Mouse (Mus musculus) liver, postnatal 0 days (tissue): ENCODE results near the gene Dusp10. TPM values are rescaled to one million over a fixed set of nuclear protein-coding genes. Genes with fewer than 3 reads are reported as not detected.
A peak's percentile ranks its signal among the peaks of the same experiment; 100 is the strongest.

Experiments
- ATAC-seq: fragments of 200-750 bp; cut with Nextera tagmentation; 2 replicates; pipeline ENCODE4 v1.8.0; 2017; ENCODE audit warnings: mild to moderate bottlenecking, moderate library complexity
- DNase-seq: peaks from one replicate; pipeline ENCODE4 v3.0.0-alpha.2; 2016
- H3K27ac ChIP-seq: fragments of 300-500 bp; sonication (generic); 2 replicates; pipeline ENCODE4 v1.5.1; 2014; ENCODE audit warnings: antibody characterized with exemption, moderate library complexity, mild to moderate bottlenecking, low read depth
- H3K27me3 ChIP-seq: fragments of 300-500 bp; sonication (generic); 2 replicates; pipeline ENCODE4 v1.6.1; 2014; ENCODE audit warnings: low read length, control low read depth, mixed read lengths; ENCODE audit not compliant: insufficient read depth
- H3K36me3 ChIP-seq: fragments of 300-500 bp; sonication (generic); replicated peaks from 2 replicates; pipeline ENCODE4 v1.6.1; 2014; ENCODE audit warnings: mild to moderate bottlenecking, control low read depth, low read length, moderate library complexity, mixed read lengths; ENCODE audit not compliant: insufficient read depth
- H3K4me1 ChIP-seq: fragments of 300-500 bp; sonication (generic); 2 replicates; pipeline ENCODE4 v1.6.1; 2014; ENCODE audit warnings: antibody characterized with exemption, mild to moderate bottlenecking, control low read depth; ENCODE audit not compliant: insufficient read depth
- H3K4me2 ChIP-seq: fragments of 300-500 bp; sonication (generic); 2 replicates; pipeline ENCODE4 v1.6.1; 2014; ENCODE audit warnings: low read depth, mild to moderate bottlenecking, low read length, moderate library complexity, mixed read lengths
- H3K4me3 ChIP-seq: fragments of 300-500 bp; sonication (generic); 2 replicates; pipeline ENCODE4 v1.5.1; 2014; ENCODE audit warnings: low read depth, low read length
- H3K9ac ChIP-seq: fragments of 300-500 bp; sonication (generic); replicated peaks from 2 replicates; pipeline ENCODE4 v1.6.1; 2014; ENCODE audit warnings: mild to moderate bottlenecking, moderate library complexity
- H3K9me3 ChIP-seq: fragments of 300-500 bp; sonication (generic); 2 replicates; pipeline ENCODE4 v1.6.1; 2016; ENCODE audit warnings: mild to moderate bottlenecking, control low read depth, low read length, mixed read lengths
- CTCF ChIP-seq: sonication (generic); IDR thresholded peaks from 2 replicates; pipeline ENCODE4 v1.5.1; 2016; ENCODE audit warnings: antibody characterized with exemption, low read depth
- EP300 ChIP-seq: IDR thresholded peaks from 2 replicates; pipeline ENCODE4 v1.6.1; 2016; ENCODE audit warnings: antibody characterized with exemption, low read depth, mild to moderate bottlenecking
- WGBS: fragments of 180-500 bp; shearing (Covaris S2); extraction: QIAGEN DNeasy Blood & Tissue Kit; methylation state at CpG from one replicate; pipeline ENCODE4 v1.1.7; 2014; ENCODE audit not compliant: insufficient replicate concordance; 5-methylcytosine and 5-hydroxymethylcytosine counted together
- polyA plus RNA-seq: library from polyadenylated mRNA; unstranded; fragments of >200 nt; fragmentation: Nextera tagmentation; extraction: Ambion mirVana; gene quantifications from 2 replicates; pipeline ENCODE4 v1.2.1, GENCODE M21; 2015

Gene Dusp10
- polyA plus RNA-seq, 1 experiment from 2014 or later: 2.6 TPM

- no peak overlapping the region for H3K4me3 ChIP-seq
- H3K9ac ChIP-seq: no peak overlapping the region
- H3K4me1 ChIP-seq: no peaks in the 10 kb centered on the region; the same call in 1 of the 2 replicates
- H3K9me3 ChIP-seq: no peaks in the 10 kb centered on the region
- H3K36me3 ChIP-seq: no peaks in the 10 kb centered on the region
- H3K27ac ChIP-seq: no peak overlapping the region
- DNase-seq: no peak
- 97% methylated on average over 2 of the region's 2 CpGs for WGBS
- no peak overlapping the region for H3K4me2 ChIP-seq
- TF ChIP-seq EP300 (no peak), CTCF (no peak)
- H3K27me3 ChIP-seq: no peaks in the 10 kb centered on the region
- ATAC-seq: no peak
These were observed 11.5 kb downstream of the Dusp10 start for GRCm38 (mm10) chr1:184024631-184025030.

GRCm38 (mm10) chr1:184025079-184025478 is 12.0 kb downstream of the Dusp10 start:
- WGBS: 80% methylated on average over 5 of the region's 5 CpGs
- Histone ChIP-seq H3K36me3 (no peaks in the 10 kb centered on the region), H3K4me1 (no peaks in the 10 kb centered on the region; the same call in 1 of the 2 replicates), H3K4me3 (no peak overlapping the region), H3K27me3 (no peaks in the 10 kb centered on the region), H3K4me2 (no peak overlapping the region), H3K9ac (no peak overlapping the region), H3K9me3 (no peaks in the 10 kb centered on the region), H3K27ac (no peak overlapping the region)
- no peak for ATAC-seq
- TF ChIP-seq CTCF: no peak
- TF ChIP-seq EP300: no peak
- no peak for DNase-seq

DNA sequence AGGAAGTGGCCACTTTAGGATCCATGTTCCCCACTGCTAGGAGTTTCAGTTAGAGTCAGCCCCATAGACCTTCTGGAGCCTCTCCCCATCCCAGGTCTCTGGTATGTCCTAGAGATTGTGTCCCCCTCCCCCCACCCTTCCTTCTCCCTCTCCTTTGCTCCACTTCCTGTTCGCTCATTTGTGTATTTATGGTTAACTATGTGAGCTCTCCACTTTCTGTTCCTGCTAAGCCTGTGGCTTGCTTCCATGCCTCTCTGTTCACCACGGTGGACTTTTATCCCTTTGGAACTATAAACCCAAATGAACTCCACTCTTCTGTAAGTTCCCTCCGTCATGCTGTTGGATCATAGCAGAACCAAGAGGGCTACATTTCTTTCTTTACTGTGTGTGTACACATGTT is 13.9 kb downstream of the Dusp10 start:
- 65% methylated on average over 3 of the region's 3 CpGs for WGBS
- H3K27ac ChIP-seq: no peak overlapping the region; the same call in 1 of the 2 replicates
- no peak overlapping the region for H3K9ac ChIP-seq
- no peaks in the 10 kb centered on the region for H3K27me3 ChIP-seq
- no peaks in the 10 kb centered on the region for H3K36me3 ChIP-seq
- ATAC-seq (no peak), DNase-seq (no peak)
- H3K4me1 ChIP-seq: no peaks in the 10 kb centered on the region; the same call in 1 of the 2 replicates
- no peak overlapping the region for H3K4me2 ChIP-seq
- H3K4me3 ChIP-seq: no peak overlapping the region
- H3K9me3 ChIP-seq: no peaks in the 10 kb centered on the region
- TF ChIP-seq CTCF (no peak), EP300 (no peak)

GRCm38 (mm10) chr1:184030070-184030802 is 17.1 kb downstream of the Dusp10 start:
- peaks cover 10% of the 10 kb centered on the region for H3K4me1 ChIP-seq

GRCm38 (mm10) chr1:184032682-184033389 is 19.7 kb downstream of the Dusp10 start:
- peak overlapping the region; percentile 99 for H3K4me2 ChIP-seq
- H3K4me3 ChIP-seq: peak overlapping the region; percentile 85
- TF ChIP-seq CTCF (no peak), EP300 (no peak)
- WGBS: 32% methylated on average over 19 of the region's 19 CpGs
- peaks cover 2% of the 10 kb centered on the region; the same call in 1 of the 2 replicates for H3K27me3 ChIP-seq
- peaks cover 14% of the 10 kb centered on the region for H3K4me1 ChIP-seq
- H3K36me3 ChIP-seq: no peaks in the 10 kb centered on the region; the same call in 1 of the 2 replicates
- DNase-seq (no peak), ATAC-seq (no peak)
- H3K9ac ChIP-seq: peak overlapping the region; percentile 96
- peak overlapping the region; percentile 98 for H3K27ac ChIP-seq
- H3K9me3 ChIP-seq: no peaks in the 10 kb centered on the region

More at GRCm38 (mm10) chr1:184030070-184030802, 17.1 kb downstream of the Dusp10 start:
- no peaks in the 10 kb centered on the region for H3K9me3 ChIP-seq
- TF ChIP-seq EP300 (no peak), CTCF (no peak)
- ATAC-seq (no peak), DNase-seq (no peak)
- no peak overlapping the region for H3K4me3 ChIP-seq
- H3K9ac ChIP-seq: no peak overlapping the region
- 78% methylated on average over 8 of the region's 8 CpGs for WGBS
- no peak overlapping the region for H3K4me2 ChIP-seq
- H3K36me3 ChIP-seq: no peaks in the 10 kb centered on the region
- no peak overlapping the region for H3K27ac ChIP-seq
- peaks cover 2% of the 10 kb centered on the region; the same call in 1 of the 2 replicates for H3K27me3 ChIP-seq

DNA sequence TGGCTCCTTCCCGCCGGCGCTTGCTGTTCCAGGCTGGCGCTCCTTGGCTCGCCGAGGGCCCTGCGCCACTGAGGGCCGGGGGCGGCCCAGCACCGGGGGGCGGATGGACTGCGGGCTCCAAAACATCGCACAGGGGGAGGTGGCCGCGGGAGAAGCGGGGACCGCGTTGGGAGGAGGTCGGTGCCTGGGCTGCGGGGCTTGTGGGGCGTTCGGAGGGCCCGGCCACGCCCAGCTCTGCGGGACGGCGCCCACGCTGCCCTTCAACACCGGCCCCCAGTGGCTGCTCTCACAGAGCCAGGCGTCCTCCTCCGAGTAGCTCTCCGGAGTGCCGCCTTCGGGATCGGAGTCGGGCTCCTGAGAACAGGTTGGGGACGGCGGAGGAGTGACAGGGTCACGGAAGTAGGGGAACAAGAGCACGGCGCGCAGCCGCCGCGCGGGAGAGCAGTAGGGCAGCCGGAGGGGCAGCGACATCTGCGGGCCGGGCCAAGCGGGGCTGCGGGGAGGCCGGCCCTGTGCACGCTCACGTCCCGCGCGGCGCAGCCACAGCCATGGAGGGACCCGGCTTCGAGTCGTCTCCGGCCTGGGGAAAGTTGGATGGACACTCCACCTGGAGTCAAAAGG is 20.4 kb downstream of the Dusp10 start:
- peak overlapping the region; percentile 85 for H3K4me3 ChIP-seq
- peaks cover 14% of the 10 kb centered on the region for H3K4me1 ChIP-seq
- peak overlapping the region; percentile 99 for H3K4me2 ChIP-seq
- H3K27me3 ChIP-seq: peaks cover 2% of the 10 kb centered on the region; the same call in 1 of the 2 replicates
- H3K9me3 ChIP-seq: no peaks in the 10 kb centered on the region
- peak overlapping the region; percentile 96 for H3K9ac ChIP-seq
- peak; percentile 57 for TF ChIP-seq CTCF
- TF ChIP-seq EP300: no peak
- WGBS: under 1% methylated on average over 63 of the region's 63 CpGs
- peak; percentile 81 for DNase-seq
- peak; percentile 71 for ATAC-seq
- H3K27ac ChIP-seq: peak overlapping the region; percentile 98
- no peaks in the 10 kb centered on the region; the same call in 1 of the 2 replicates for H3K36me3 ChIP-seq
